ENCODE assay signal across 8 mouse cellular contexts in genomic region chr9:78442579-78443392, GRCm38 (mm10). TPM values are rescaled to one million over a fixed set of nuclear protein-coding genes. Genes with fewer than 3 reads are reported as not detected.
DNase-seq lines count a peak whose midpoint lies in the region; ATAC-seq and TF ChIP-seq lines count a peak whose summit lies in the region.

Cgas (minus strand) TSS chr9:78443237.

- peak within 1 kb of the TSS; percentile 44 for H3K4me3 ChIP-seq in hindbrain, embryonic 16.5 days (ENCODE audit: low read length)
- peak within 1 kb of the TSS; percentile 37 for H3K4me3 ChIP-seq in limb, embryonic 11.5 days (ENCODE audit: low read depth, low read length)
- H3K4me3 ChIP-seq in midbrain, embryonic 11.5 days (ENCODE audit: low read depth, low read length), result peak within 1 kb of the TSS; percentile 28
- peak within 1 kb of the TSS; percentile 73 for H3K4me3 ChIP-seq in small intestine, adult 2 months (ENCODE audit: low read depth, low read length)

- H3K27ac ChIP-seq in hindbrain, embryonic 16.5 days (ENCODE audit: low read depth, low read length), result no peak within 1 kb of the TSS
- H3K27ac ChIP-seq in limb, embryonic 11.5 days (replicated peaks; ENCODE audit: low read depth, low read length), result no peak within 1 kb of the TSS
- H3K27ac ChIP-seq in midbrain, embryonic 11.5 days (ENCODE audit: low read depth, low read length), result no peak within 1 kb of the TSS
- H3K27ac ChIP-seq in small intestine, adult 2 months (ENCODE audit: insufficient read depth, low read depth, low read length), result no peak within 1 kb of the TSS

- no peaks in the 10 kb centered on the region for H3K36me3 ChIP-seq in hindbrain, embryonic 16.5 days (ENCODE audit: control insufficient read depth, insufficient read depth, low read length)
- H3K36me3 ChIP-seq in limb, embryonic 11.5 days (ENCODE audit: control insufficient read depth, insufficient read depth, low read length), result no peaks in the 10 kb centered on the region
- no peaks in the 10 kb centered on the region for H3K36me3 ChIP-seq in midbrain, embryonic 11.5 days (ENCODE audit: control insufficient read depth, insufficient read depth, low read length)
- no peaks in the 10 kb centered on the region for H3K36me3 ChIP-seq in small intestine, adult 2 months (ENCODE audit: control insufficient read depth, insufficient read depth, low read length)

- H3K9me3 ChIP-seq in hindbrain, embryonic 16.5 days (ENCODE audit: control insufficient read depth, low read length), result no peaks in the 10 kb centered on the region
- H3K9me3 ChIP-seq in limb, embryonic 11.5 days (ENCODE audit: control insufficient read depth, low read length), result no peaks in the 10 kb centered on the region
- H3K9me3 ChIP-seq in midbrain, embryonic 11.5 days (ENCODE audit: control insufficient read depth, low read length), result no peaks in the 10 kb centered on the region

- peak; percentile 76 for DNase-seq in MEL-GATA-1-ER (ENCODE audit: extremely low read depth, low read depth)
- DNase-seq in brain, embryonic 14.5 days (ENCODE audit: low read depth), result peak; percentile 45
- peak; percentile 31 to 46 for DNase-seq in gastrocnemius, adult 8-10 months (ENCODE audit: low spot score in 2 of 2)
- DNase-seq in limb, embryonic 11.5 days (ENCODE audit: low spot score), result peak; percentile 68
- peak; percentile 94 for DNase-seq in midbrain, embryonic 11.5 days (ENCODE audit: low spot score, missing footprints)
- DNase-seq in c-Kit-positive CD71-positive TER-119-positive erythroid progenitor cells, embryonic 14.5 days (ENCODE audit: low spot score), result no peak

- ATAC-seq in hindbrain, embryonic 16.5 days, result peak; percentile 55
- peak; percentile 37 for ATAC-seq in limb, embryonic 11.5 days (ENCODE audit: insufficient number of reproducible peaks, low FRiP score, low TSS enrichment, low read depth)
- peak; percentile 72 for ATAC-seq in midbrain, embryonic 11.5 days (ENCODE audit: low FRiP score)

- under 1% methylated on average over 81 of the region's 81 CpGs for WGBS in hindbrain, embryonic 16.5 days
- WGBS in limb, embryonic 11.5 days, result 1% methylated on average over 81 of the region's 81 CpGs
- under 1% methylated on average over 80 of the region's 81 CpGs for WGBS in midbrain, embryonic 11.5 days
- WGBS in small intestine, adult 2 months, result under 1% methylated on average over 81 of the region's 81 CpGs

- no peak for TF ChIP-seq CTCF in brain, embryonic 14.5 days (IDR thresholded peaks at IDR 0.05; ENCODE audit: borderline replicate concordance, extremely low read depth, insufficient read depth, insufficient read length)
- no peak for TF ChIP-seq CTCF in small intestine, adult 2 months (IDR thresholded peaks at IDR 0.05; ENCODE audit: extremely low read depth, insufficient read length, insufficient replicate concordance, low read depth, low read length)

- peaks cover 51% of the 10 kb centered on the region for H3K27me3 ChIP-seq in hindbrain, embryonic 16.5 days (replicated peaks; ENCODE audit: control insufficient read depth, insufficient read depth, low read length)
- H3K27me3 ChIP-seq in limb, embryonic 11.5 days (ENCODE audit: control insufficient read depth, insufficient read depth, low read length), result peaks cover 53% of the 10 kb centered on the region
- H3K27me3 ChIP-seq in midbrain, embryonic 11.5 days (ENCODE audit: control insufficient read depth, insufficient read depth, low read length), result peaks cover 57% of the 10 kb centered on the region
- no peaks in the 10 kb centered on the region for H3K27me3 ChIP-seq in small intestine, adult 2 months (ENCODE audit: control insufficient read depth, insufficient read depth, low read length)

- H3K9ac ChIP-seq in hindbrain, embryonic 16.5 days (ENCODE audit: low read depth, low read length), result peak within 1 kb of the TSS; percentile 62
- H3K9ac ChIP-seq in limb, embryonic 11.5 days (ENCODE audit: low read length), result peak within 1 kb of the TSS; percentile 49; the same call in 1 of the 2 replicates
- 0 out of 2 replicates have a peak within 1 kb of the TSS, but pooled peaks have one; percentile 17 for H3K9ac ChIP-seq in midbrain, embryonic 11.5 days (ENCODE audit: low read length)

- H3K4me2 ChIP-seq in hindbrain, embryonic 16.5 days (ENCODE audit: low read length), result peak within 1 kb of the TSS; percentile 75
- peak within 1 kb of the TSS; percentile 59 for H3K4me2 ChIP-seq in limb, embryonic 11.5 days (ENCODE audit: low read depth, severe bottlenecking)
- H3K4me2 ChIP-seq in midbrain, embryonic 11.5 days, result peak within 1 kb of the TSS; percentile 45

- peaks cover 10% of the 10 kb centered on the region for H3K4me1 ChIP-seq in hindbrain, embryonic 16.5 days (ENCODE audit: control insufficient read depth, insufficient read depth, low read depth, low read length)
- peaks cover 4% of the 10 kb centered on the region; the same call in 1 of the 2 replicates for H3K4me1 ChIP-seq in limb, embryonic 11.5 days (ENCODE audit: control insufficient read depth, insufficient read depth, low read length)
- no peaks in the 10 kb centered on the region for H3K4me1 ChIP-seq in midbrain, embryonic 11.5 days (ENCODE audit: control insufficient read depth, insufficient read depth, low read length)
- peaks cover 2% of the 10 kb centered on the region for H3K4me1 ChIP-seq in small intestine, adult 2 months (ENCODE audit: control insufficient read depth, insufficient read depth, insufficient read length, low read length)

- TF ChIP-seq POLR2A in brain, embryonic 14.5 days (IDR thresholded peaks at IDR 0.05; ENCODE audit: borderline replicate concordance, extremely low read depth, insufficient read depth, insufficient read length, poor library complexity, severe bottlenecking), result no peak
- peak; percentile 25; the same call in 1 of the 2 replicates for TF ChIP-seq POLR2A in small intestine, adult 2 months (IDR thresholded peaks at IDR 0.05; ENCODE audit: low read depth, low read length)

RNA-seq across cellular contexts. Expression of gene Cgas, which starts in this region (rescaled TPM):
- 0.67 and 0.97 TPM in 2 replicates for polyA plus RNA-seq in brain, embryonic 14.5 days (2012; rRNA removed)
- total RNA-seq in gastrocnemius, adult 8-10 months (2022), result under 1 TPM in 3 of 4 experiments, not detected in 1; 0.11 to 0.17 (median 0.16) TPM
- 0.54 and 0.79 TPM in 2 replicates for polyA plus RNA-seq in hindbrain, embryonic 16.5 days (2015; fragmentation: Nextera tagmentation; extraction: Ambion mirVana)
- 0.92 and 1.3 TPM in 2 replicates for polyA plus RNA-seq in limb, embryonic 11.5 days (2014; fragmentation: Nextera tagmentation; extraction: Ambion mirVana)
- 0.51 and 0.63 TPM in 2 replicates for polyA plus RNA-seq in midbrain, embryonic 11.5 days (2014; fragmentation: Nextera tagmentation; extraction: Ambion mirVana)
- polyA plus RNA-seq in small intestine, adult 2 months (2012; rRNA removed), result 0.46 and 0.86 TPM in 2 replicates

Comparison
In these comparisons a context has a peak if more than half of its experiments do, and no peak if none do; other contexts are left out.
1. Peak in DNase-seq in brain, embryonic 14.5 days; RNA of the gene not detected or under 1 TPM.
2. Peak in DNase-seq in gastrocnemius, adult 8-10 months; RNA of the gene not detected or under 1 TPM.
3. Peak in ATAC-seq, H3K4me3 ChIP-seq, H3K9ac ChIP-seq and H3K4me2 ChIP-seq in hindbrain, embryonic 16.5 days; RNA of the gene not detected or under 1 TPM.
4. Peak in DNase-seq, ATAC-seq, H3K4me3 ChIP-seq, H3K9ac ChIP-seq and H3K4me2 ChIP-seq in midbrain, embryonic 11.5 days; RNA of the gene not detected or under 1 TPM.